Mouse (Mus musculus): ENCODE measurements around the gene Rps2.

Gene Rps2

GRCm38 (mm10) chr17:24676877-24677276 is 41.0 kb upstream of the Rps2 start:
- TF ChIP-seq CTCF (conservative IDR thresholded peaks at IDR 0.05; ENCODE audit: low read length) (no peak), POU5F1 (IDR thresholded peaks at IDR 0.05; ENCODE audit: borderline replicate concordance, low read length) (no peak), NANOG (IDR thresholded peaks at IDR 0.05; ENCODE audit: borderline replicate concordance, low read length) (no peak)
- Histone ChIP-seq H3K4me1 (replicated peaks; ENCODE audit: low read depth, low read length) (peaks cover 67% of the 10 kb centered on the region), H3K27me3 (ENCODE audit: insufficient read depth, low read length) (no peaks in the 10 kb centered on the region), H3K36me3 (ENCODE audit: insufficient read depth, low read length) (peaks cover 77% of the 10 kb centered on the region), H3K9me3 (ENCODE audit: low read length) (no peaks in the 10 kb centered on the region), H3K4me3 (replicated peaks; ENCODE audit: low read length) (peak overlapping the region; percentile 49)

- H3K9me3 ChIP-seq (ENCODE audit: low read length): no peaks in the 10 kb centered on the region
- TF ChIP-seq CTCF (conservative IDR thresholded peaks at IDR 0.05; ENCODE audit: low read length) (no peak), NANOG (IDR thresholded peaks at IDR 0.05; ENCODE audit: borderline replicate concordance, low read length) (no peak), POU5F1 (IDR thresholded peaks at IDR 0.05; ENCODE audit: borderline replicate concordance, low read length) (no peak)
- H3K4me1 ChIP-seq (replicated peaks; ENCODE audit: low read depth, low read length): peaks cover 60% of the 10 kb centered on the region
- peaks cover 82% of the 10 kb centered on the region for H3K36me3 ChIP-seq (ENCODE audit: insufficient read depth, low read length)
- H3K27me3 ChIP-seq (ENCODE audit: insufficient read depth, low read length): no peaks in the 10 kb centered on the region
- H3K4me3 ChIP-seq (replicated peaks; ENCODE audit: low read length): peak overlapping the region; percentile 49
These were observed 40.3 kb upstream of the Rps2 start for GRCm38 (mm10) chr17:24677500-24678080.

- TF ChIP-seq NANOG (IDR thresholded peaks at IDR 0.05; ENCODE audit: borderline replicate concordance, low read length) (no peak), CTCF (conservative IDR thresholded peaks at IDR 0.05; ENCODE audit: low read length) (no peak), POU5F1 (IDR thresholded peaks at IDR 0.05; ENCODE audit: borderline replicate concordance, low read length) (no peak)
- Histone ChIP-seq H3K27me3 (ENCODE audit: insufficient read depth, low read length) (peaks cover 40% of the 10 kb centered on the region), H3K9me3 (ENCODE audit: low read length) (no peaks in the 10 kb centered on the region), H3K4me3 (replicated peaks; ENCODE audit: low read length) (peak overlapping the region; percentile 75), H3K4me1 (replicated peaks; ENCODE audit: low read depth, low read length) (peaks cover 45% of the 10 kb centered on the region), H3K36me3 (ENCODE audit: insufficient read depth, low read length) (peaks cover 10% of the 10 kb centered on the region)
These were observed 31.4 kb upstream of the Rps2 start for GRCm38 (mm10) chr17:24686514-24686913.

GRCm38 (mm10) chr17:24687146-24687595 is 30.7 kb upstream of the Rps2 start:
- peaks cover 7% of the 10 kb centered on the region for H3K36me3 ChIP-seq (ENCODE audit: insufficient read depth, low read length)
- TF ChIP-seq CTCF (conservative IDR thresholded peaks at IDR 0.05; ENCODE audit: low read length): no peak
- TF ChIP-seq POU5F1 (IDR thresholded peaks at IDR 0.05; ENCODE audit: borderline replicate concordance, low read length): no peak
- no peak for TF ChIP-seq NANOG (IDR thresholded peaks at IDR 0.05; ENCODE audit: borderline replicate concordance, low read length)
- H3K4me3 ChIP-seq (replicated peaks; ENCODE audit: low read length): peak overlapping the region; percentile 69
- no peaks in the 10 kb centered on the region for H3K9me3 ChIP-seq (ENCODE audit: low read length)
- peaks cover 49% of the 10 kb centered on the region for H3K4me1 ChIP-seq (replicated peaks; ENCODE audit: low read depth, low read length)
- peaks cover 40% of the 10 kb centered on the region for H3K27me3 ChIP-seq (ENCODE audit: insufficient read depth, low read length)

GRCm38 (mm10) chr17:24687599-24687998 is 30.3 kb upstream of the Rps2 start:
- Histone ChIP-seq H3K36me3 (ENCODE audit: insufficient read depth, low read length) (peaks cover 8% of the 10 kb centered on the region), H3K4me1 (replicated peaks; ENCODE audit: low read depth, low read length) (peaks cover 53% of the 10 kb centered on the region), H3K27me3 (ENCODE audit: insufficient read depth, low read length) (peaks cover 40% of the 10 kb centered on the region), H3K9me3 (ENCODE audit: low read length) (no peaks in the 10 kb centered on the region), H3K4me3 (replicated peaks; ENCODE audit: low read length) (peak overlapping the region; percentile 69)
- TF ChIP-seq POU5F1 (IDR thresholded peaks at IDR 0.05; ENCODE audit: borderline replicate concordance, low read length): no peak
- TF ChIP-seq CTCF (conservative IDR thresholded peaks at IDR 0.05; ENCODE audit: low read length): no peak
- TF ChIP-seq NANOG (IDR thresholded peaks at IDR 0.05; ENCODE audit: borderline replicate concordance, low read length): no peak

- Histone ChIP-seq H3K4me1 (replicated peaks; ENCODE audit: low read depth, low read length) (peaks cover 67% of the 10 kb centered on the region), H3K4me3 (replicated peaks; ENCODE audit: low read length) (peak within 1 kb of the TSS; percentile 87), H3K36me3 (ENCODE audit: insufficient read depth, low read length) (peaks cover 22% of the 10 kb centered on the region), H3K9me3 (ENCODE audit: low read length) (no peaks in the 10 kb centered on the region), H3K27me3 (ENCODE audit: insufficient read depth, low read length) (peaks cover 40% of the 10 kb centered on the region)
- TF ChIP-seq NANOG (IDR thresholded peaks at IDR 0.05; ENCODE audit: borderline replicate concordance, low read length) (no peak), POU5F1 (IDR thresholded peaks at IDR 0.05; ENCODE audit: borderline replicate concordance, low read length) (no peak), CTCF (conservative IDR thresholded peaks at IDR 0.05; ENCODE audit: low read length) (no peak)
These were observed 28.4 kb upstream of the Rps2 start, which contains the start of gene Syngr3 for GRCm38 (mm10) chr17:24689251-24690081. TSS of gene Syngr3 (minus strand) at chr17:24689955.

- no peak for TF ChIP-seq NANOG (IDR thresholded peaks at IDR 0.05; ENCODE audit: borderline replicate concordance, low read length)
- Histone ChIP-seq H3K4me3 (replicated peaks; ENCODE audit: low read length) (no peak overlapping the region), H3K36me3 (ENCODE audit: insufficient read depth, low read length) (peaks cover 26% of the 10 kb centered on the region), H3K4me1 (replicated peaks; ENCODE audit: low read depth, low read length) (peaks cover 62% of the 10 kb centered on the region), H3K9me3 (ENCODE audit: low read length) (no peaks in the 10 kb centered on the region), H3K27me3 (ENCODE audit: insufficient read depth, low read length) (peaks cover 38% of the 10 kb centered on the region)
These were observed 25.5 kb upstream of the Rps2 start for GRCm38 (mm10) chr17:24692385-24692784.

- no peak for TF ChIP-seq POU5F1 (IDR thresholded peaks at IDR 0.05; ENCODE audit: borderline replicate concordance, low read length)
- no peak for TF ChIP-seq NANOG (IDR thresholded peaks at IDR 0.05; ENCODE audit: borderline replicate concordance, low read length)
- no peak for TF ChIP-seq CTCF (conservative IDR thresholded peaks at IDR 0.05; ENCODE audit: low read length)
- Histone ChIP-seq H3K27me3 (ENCODE audit: insufficient read depth, low read length) (peaks cover 8% of the 10 kb centered on the region), H3K4me1 (replicated peaks; ENCODE audit: low read depth, low read length) (peaks cover 66% of the 10 kb centered on the region), H3K9me3 (ENCODE audit: low read length) (no peaks in the 10 kb centered on the region), H3K36me3 (ENCODE audit: insufficient read depth, low read length) (peaks cover 43% of the 10 kb centered on the region), H3K4me3 (replicated peaks; ENCODE audit: low read length) (peak overlapping the region; percentile 95)
These were observed 22.4 kb upstream of the Rps2 start for GRCm38 (mm10) chr17:24695326-24696010.

Data from E14TG2a.4 (cell line).